Mouse (Mus musculus) spleen, adult 2 months (tissue): ENCODE measurements around the gene Dixdc1.

ENCODE experiments used
- CTCF ChIP-seq: fragments of 200-500 bp; IDR thresholded peaks from 2 replicates; pipeline ENCODE4 v1.5.1; 2011; ENCODE audit warnings: mild to moderate bottlenecking, inconsistent platforms; ENCODE audit not compliant: insufficient read depth, insufficient read length, insufficient replicate concordance; ENCODE audit errors: extremely low read depth
- POLR2A ChIP-seq: fragments of 200-500 bp; IDR thresholded peaks from 2 replicates; pipeline ENCODE4 v1.6.1; 2011; ENCODE audit warnings: low read depth, low read length, inconsistent platforms

DNA sequence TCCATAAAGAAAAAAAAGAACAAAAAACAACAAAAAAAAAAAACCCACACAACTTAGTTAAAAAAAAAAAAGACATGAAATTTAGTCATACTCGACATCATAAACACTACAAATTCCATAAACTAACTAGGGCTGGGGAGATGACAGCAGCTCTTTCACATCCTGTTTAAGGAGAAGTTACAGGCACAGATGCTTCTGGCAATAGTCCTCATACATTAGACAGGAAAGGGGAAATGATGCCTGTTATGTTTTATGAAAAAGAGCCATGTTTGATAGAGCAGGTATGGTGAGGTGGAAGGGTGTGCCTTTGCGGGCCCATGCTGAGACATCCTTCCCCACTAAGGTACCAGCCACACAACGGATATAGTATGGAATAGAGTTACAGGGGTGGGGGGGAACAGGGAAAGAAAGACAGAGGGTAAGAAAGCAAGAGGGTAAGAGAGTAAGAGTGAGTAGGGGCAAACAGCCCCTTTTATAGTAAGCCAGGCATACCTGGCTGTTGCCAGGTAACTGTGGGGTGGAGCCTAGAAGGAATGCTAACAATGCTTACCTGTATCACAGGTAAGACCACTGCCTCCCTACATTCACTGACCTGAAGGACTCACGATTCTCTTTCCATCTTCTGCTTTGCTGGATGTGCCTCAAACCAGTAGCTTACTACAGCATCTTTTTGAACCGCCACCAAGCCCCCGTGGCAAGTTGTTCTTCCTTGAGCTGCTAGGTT is 22.4 kb upstream of the Dixdc1 start:
- no peak for TF ChIP-seq POLR2A
- TF ChIP-seq CTCF, result no peak
